Mouse (Mus musculus) T-helper 2 cell (primary cell): ENCODE measurements around the gene Gsx2.

Source experiments
- in situ Hi-C: fragments of 300-600 bp; cut with MboI, MseI; formaldehyde crosslinking; loops from one replicate; pipeline ENCODE4 v1.15.1; 2025; ENCODE audit warnings: high pct_unique_total_duplicates

The Gsx2 gene

GRCm38 (mm10) chr5:75076326-75077050 is 1.1 kb downstream of the Gsx2 start:
- in situ Hi-C loops, result no loop called here

- in situ Hi-C loops, result no loop called here
These were observed 1.6 kb downstream of the Gsx2 start for GRCm38 (mm10) chr5:75077051-75077380.

- in situ Hi-C loops, result no loop called here
These were observed 4.2 kb downstream of the Gsx2 start for GRCm38 (mm10) chr5:75079564-75079963.

GRCm38 (mm10) chr5:75082439-75082838 is 7.0 kb downstream of the Gsx2 start:
- in situ Hi-C loops, result no loop called here

GRCm38 (mm10) chr5:75083061-75083460 is 7.7 kb downstream of the Gsx2 start:
- in situ Hi-C loops, result no loop called here

- in situ Hi-C loops, result no loop called here
These were observed 8.4 kb downstream of the Gsx2 start for GRCm38 (mm10) chr5:75083591-75084392.

- in situ Hi-C loops, result no loop called here
These were observed 9.0 kb downstream of the Gsx2 start for GRCm38 (mm10) chr5:75084393-75084870.

GRCm38 (mm10) chr5:75084871-75085520 is 9.6 kb downstream of the Gsx2 start:
- in situ Hi-C loops, result no loop called here

GRCm38 (mm10) chr5:75085521-75085875 is 10.1 kb downstream of the Gsx2 start:
- in situ Hi-C loops, result no loop called here

- in situ Hi-C loops, result no loop called here
These were observed 10.5 kb downstream of the Gsx2 start for GRCm38 (mm10) chr5:75085906-75086305.

GRCm38 (mm10) chr5:75106511-75106910 is 31.1 kb downstream of the Gsx2 start:
- in situ Hi-C loops, result no loop called here

GRCm38 (mm10) chr5:75109368-75109767 is 34.0 kb downstream of the Gsx2 start:
- in situ Hi-C loops, result no loop called here

GRCm38 (mm10) chr5:75111781-75112180 is 36.4 kb downstream of the Gsx2 start:
- in situ Hi-C loops, result no loop called here

GRCm38 (mm10) chr5:75118840-75119239 is 43.4 kb downstream of the Gsx2 start:
- in situ Hi-C loops, result no loop called here

- in situ Hi-C loops, result loop anchor here (10.0 kb wide), 1 partner anchor 1887 kb away; no protein-coding TSS in a partner anchor
These were observed 46.2 kb downstream of the Gsx2 start for GRCm38 (mm10) chr5:75121646-75122045.
